Mouse (Mus musculus) lung, adult 10 weeks (tissue): Measurements from ENCODE around the gene Lax1. TPM values are rescaled to one million over a fixed set of nuclear protein-coding genes. Genes with fewer than 3 reads are reported as not detected.

Source experiments
- polyA plus RNA-seq: library from polyadenylated mRNA; stranded (reverse); fragments of 350-450 nt; fragmentation: Illumina TruSeq; extraction: RNeasy Lipid Tissue Mini Kit (QIAGEN cat#74804); gene quantifications from one replicate; pipeline ENCODE4 v1.2.3, GENCODE M21; 2014; ENCODE audit warnings: low read depth, low replicate concordance; ENCODE audit not compliant: insufficient read depth

The Lax1 gene
- polyA plus RNA-seq: 4.9 TPM

GRCm38 (mm10) chr1:133689897-133690296, at the start of gene Lax1:
Gene Lax1 (minus strand): TSS chr1:133690108.

DNA sequence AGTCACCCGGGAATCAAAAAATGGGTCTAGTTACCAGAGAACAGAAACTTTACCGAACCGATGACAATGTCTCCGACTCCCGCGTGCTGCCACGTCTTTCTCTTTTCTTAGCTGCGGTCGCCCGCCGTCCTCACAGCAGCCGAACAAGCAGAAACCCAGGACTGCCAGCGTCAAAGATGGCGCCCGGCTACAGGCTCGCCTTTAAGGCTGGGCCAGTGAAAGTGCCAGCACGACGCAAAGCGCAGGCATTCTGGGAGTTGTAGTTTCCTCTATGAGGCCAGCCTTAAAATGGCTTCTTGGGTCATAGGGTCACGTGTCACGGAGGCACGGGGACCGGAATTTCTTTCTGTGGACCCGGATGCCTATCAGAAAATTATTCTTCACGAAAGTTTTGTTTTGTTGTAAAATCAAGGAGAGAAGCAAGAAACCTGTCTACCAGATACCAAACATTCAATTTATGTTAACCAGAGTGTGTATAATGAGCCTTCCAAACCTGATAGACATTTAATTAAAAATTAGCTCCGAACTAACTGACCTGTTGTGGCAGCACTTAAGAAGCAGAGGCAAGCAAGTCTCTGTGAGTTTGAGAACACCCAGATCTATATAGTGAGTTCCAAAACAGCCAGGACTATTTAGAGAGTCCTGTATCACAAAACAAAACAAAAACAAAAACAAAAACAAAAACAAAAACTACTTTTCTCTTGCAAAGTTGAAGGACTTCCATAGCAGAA, 28.5 kb downstream of the Lax1 start, which contains the start of gene Gm38394:
TSS of gene Gm38394 (minus strand) at position 116 of the 731 bp plus-strand sequence.

DNA sequence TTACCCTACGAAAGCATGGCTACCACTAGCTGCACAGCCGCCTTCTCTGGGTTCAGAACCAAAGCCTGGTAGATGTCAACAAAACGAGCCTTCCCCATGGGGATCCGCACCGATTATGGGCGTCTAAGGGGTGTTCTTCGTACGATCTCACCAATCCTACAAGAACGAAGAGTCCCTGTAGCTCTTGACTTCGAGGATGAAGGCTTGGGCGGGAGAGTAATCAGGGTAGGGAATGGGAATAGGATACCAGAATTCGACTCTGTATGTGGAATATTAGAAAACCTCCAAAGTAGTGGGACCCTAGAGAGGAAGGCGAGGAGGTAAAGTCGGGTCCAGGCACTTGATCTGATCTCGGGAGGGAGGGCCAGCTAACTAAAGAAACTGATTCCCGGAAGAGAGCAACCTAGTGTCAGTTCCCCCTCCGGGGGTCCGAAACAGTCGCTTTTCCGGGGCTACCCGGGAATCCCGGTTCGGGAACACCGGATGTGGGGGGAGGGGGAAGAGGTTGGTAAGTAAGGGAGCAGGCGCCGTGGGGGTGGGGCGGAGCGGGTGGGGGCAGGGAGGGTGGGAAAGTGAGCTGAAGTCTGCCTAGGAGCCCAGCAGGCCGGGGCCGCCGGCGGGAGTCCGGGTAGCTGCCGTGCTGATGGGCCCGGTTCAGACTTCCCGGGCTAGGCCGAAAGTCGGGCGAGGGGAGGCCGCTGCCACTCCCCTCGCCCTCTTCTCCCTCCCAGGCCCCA, 29.3 kb downstream of the Lax1 start, which contains the start of gene Zbed6:
TSS of gene Zbed6 (minus strand) at position 420 of the 737 bp plus-strand sequence.

Other genes starting within 250 kb of the Lax1 start
- gene Snrpe, start 79.8 kb downstream of the Lax1 start, polyA plus RNA-seq: 209 TPM
- 1.2 TPM for gene Zbed6, start 29.2 kb downstream of the Lax1 start, polyA plus RNA-seq
- gene Gm38394, start 28.8 kb downstream of the Lax1 start, polyA plus RNA-seq: 1.1 TPM
- gene Atp2b4, start 110.9 kb upstream of the Lax1 start, polyA plus RNA-seq: 3.8 TPM
- gene Optc, start 217.9 kb upstream of the Lax1 start, polyA plus RNA-seq: 1.4 TPM
- 99.4 TPM for gene Prelp, start 231.3 kb upstream of the Lax1 start, polyA plus RNA-seq